Mouse (Mus musculus) forebrain, embryonic 14.5 days (tissue): ENCODE results near the gene Gabrb1. TPM values are rescaled to one million over a fixed set of nuclear protein-coding genes. Genes with fewer than 3 reads are reported as not detected.

ENCODE experiments used
- ATAC-seq: fragments of 200-750 bp; cut with Nextera tagmentation; 2 replicates; pipeline ENCODE4 v1.8.0; 2017; ENCODE audit warnings: mild to moderate bottlenecking, moderate library complexity
- DNase-seq: peaks from one replicate; pipeline ENCODE4 v3.0.0-alpha.2; 2015; ENCODE audit warnings: low spot score
- H3K27ac ChIP-seq: fragments of 300-500 bp; sonication (generic); 2 replicates; pipeline ENCODE4 v1.5.1; 2014; ENCODE audit warnings: low read depth, mild to moderate bottlenecking, control low read depth, low read length, moderate library complexity
- H3K27me3 ChIP-seq: fragments of 300-500 bp; sonication (generic); replicated peaks from 2 replicates; pipeline ENCODE4 v1.6.1; 2014; ENCODE audit warnings: low read length, control low read depth, mixed read lengths; ENCODE audit not compliant: control insufficient read depth, insufficient read depth
- H3K36me3 ChIP-seq: fragments of 300-500 bp; sonication (generic); 2 replicates; pipeline ENCODE4 v1.6.1; 2014; ENCODE audit warnings: low read length, control low read depth; ENCODE audit not compliant: control insufficient read depth, insufficient read depth
- H3K4me1 ChIP-seq: fragments of 300-500 bp; sonication (generic); 2 replicates; pipeline ENCODE4 v1.6.1; 2014; ENCODE audit warnings: antibody characterized with exemption, low read length, control low read depth; ENCODE audit not compliant: control insufficient read depth, insufficient read depth
- H3K4me2 ChIP-seq: fragments of 300-500 bp; sonication (generic); 2 replicates; pipeline ENCODE4 v1.6.1; 2014; ENCODE audit warnings: mild to moderate bottlenecking, control low read depth, low read length
- H3K4me3 ChIP-seq: fragments of 300-500 bp; sonication (generic); 2 replicates; pipeline ENCODE4 v1.5.1; 2014; ENCODE audit warnings: low read depth, low read length, control low read depth
- H3K9ac ChIP-seq: fragments of 300-500 bp; sonication (generic); 2 replicates; pipeline ENCODE4 v1.6.1; 2014; ENCODE audit warnings: mild to moderate bottlenecking, low read length, control low read depth, moderate library complexity
- H3K9me3 ChIP-seq: fragments of 300-500 bp; sonication (generic); replicated peaks from 2 replicates; pipeline ENCODE4 v1.6.1; 2016; ENCODE audit warnings: low read length, control low read depth, mixed read lengths; ENCODE audit not compliant: control insufficient read depth
- WGBS: fragments of 180-500 bp; shearing (Covaris S2); extraction: QIAGEN DNeasy Blood & Tissue Kit; methylation state at CpG from one replicate; pipeline ENCODE4 v1.1.7; 2014; 5-methylcytosine and 5-hydroxymethylcytosine counted together
- polyA plus RNA-seq: library from polyadenylated mRNA; unstranded; fragments of >200 nt; fragmentation: Nextera tagmentation; extraction: Ambion mirVana; gene quantifications from 2 replicates; pipeline ENCODE4 v1.2.1, GENCODE M21; 2014

Gabrb1 gene
- polyA plus RNA-seq, 1 experiment from 2014 or later: 8.5 TPM

- no peaks in the 10 kb centered on the region for H3K9me3 ChIP-seq
- no peaks in the 10 kb centered on the region for H3K36me3 ChIP-seq
- no peak overlapping the region for H3K27ac ChIP-seq
- H3K4me1 ChIP-seq: no peaks in the 10 kb centered on the region
- WGBS: 93% methylated on average over 6 of the region's 6 CpGs
- H3K4me3 ChIP-seq: no peak overlapping the region
- H3K9ac ChIP-seq: no peak overlapping the region
- H3K27me3 ChIP-seq: no peaks in the 10 kb centered on the region
- no peak overlapping the region for H3K4me2 ChIP-seq
- ATAC-seq (no peak), DNase-seq (no peak)
These were observed 103.2 kb downstream of the Gabrb1 start for GRCm38 (mm10) chr5:71761105-71761504.

DNA sequence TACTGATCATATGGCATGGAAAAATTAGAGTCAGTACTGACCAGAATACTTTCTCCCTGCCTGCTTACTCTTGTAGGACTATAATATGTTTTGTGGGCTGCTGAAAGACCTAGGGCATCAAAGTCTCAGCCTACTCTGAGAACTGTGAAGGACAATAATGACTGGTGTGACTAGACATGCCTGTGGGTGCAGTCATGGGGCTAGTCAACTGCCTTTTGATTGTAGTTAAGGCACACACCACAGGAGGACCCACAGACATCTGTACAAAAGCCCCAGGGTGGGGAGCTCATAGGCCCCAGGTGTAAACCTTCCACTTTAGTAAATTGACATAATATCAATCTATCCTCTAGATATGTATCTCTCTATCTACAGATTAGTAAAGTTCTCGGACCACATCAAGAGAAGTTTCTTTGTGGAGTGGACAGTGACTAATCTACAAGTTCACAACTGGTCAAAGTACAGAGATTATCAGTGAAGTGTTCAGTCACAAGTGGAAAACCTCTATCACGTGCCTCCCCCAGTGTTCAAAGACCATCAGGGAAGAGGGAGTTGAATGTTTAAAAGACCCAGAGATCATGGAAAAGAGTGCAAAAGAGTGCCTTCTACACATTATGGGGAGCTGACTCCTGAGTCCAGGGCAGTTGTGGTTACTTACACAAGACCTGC, 123.7 kb downstream of the Gabrb1 start:
- ATAC-seq (no peak), DNase-seq (no peak)
- Histone ChIP-seq H3K9ac (no peak overlapping the region), H3K36me3 (no peaks in the 10 kb centered on the region), H3K27ac (no peak overlapping the region), H3K27me3 (no peaks in the 10 kb centered on the region), H3K4me1 (no peaks in the 10 kb centered on the region), H3K9me3 (no peaks in the 10 kb centered on the region), H3K4me3 (no peak overlapping the region), H3K4me2 (no peak overlapping the region)
- 94% methylated on average over 2 of the region's 2 CpGs for WGBS

DNA sequence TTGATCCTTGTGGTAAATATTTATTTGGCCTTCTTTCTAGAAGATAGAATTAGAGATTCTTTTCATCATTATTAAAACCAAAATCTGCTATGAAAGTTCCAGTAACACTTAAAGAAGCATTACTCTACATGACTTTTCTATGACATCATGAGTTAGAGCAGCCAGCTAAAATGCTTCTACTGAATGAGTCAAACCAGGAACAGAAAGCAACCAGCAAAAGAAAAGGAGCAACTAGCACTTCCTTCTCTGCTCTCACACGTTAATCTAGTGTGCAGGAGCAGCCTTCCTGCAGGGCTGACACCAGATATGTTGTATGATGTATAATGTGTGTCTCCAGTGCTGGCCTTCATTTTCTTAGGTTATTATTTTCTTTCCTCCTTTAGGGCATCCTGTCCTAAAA, 164.9 kb downstream of the Gabrb1 start:
- ATAC-seq (no peak), DNase-seq (no peak)
- Histone ChIP-seq H3K4me3 (no peak overlapping the region), H3K27me3 (no peaks in the 10 kb centered on the region), H3K36me3 (no peaks in the 10 kb centered on the region), H3K9ac (no peak overlapping the region), H3K4me1 (no peaks in the 10 kb centered on the region), H3K27ac (no peak overlapping the region), H3K4me2 (no peak overlapping the region), H3K9me3 (no peaks in the 10 kb centered on the region)
- WGBS: 50% methylated on average over 1 of the region's 1 CpGs

- DNase-seq: peak; percentile 30
- Histone ChIP-seq H3K9me3 (no peaks in the 10 kb centered on the region), H3K36me3 (no peaks in the 10 kb centered on the region), H3K4me1 (no peaks in the 10 kb centered on the region), H3K4me2 (no peak overlapping the region), H3K9ac (no peak overlapping the region), H3K4me3 (no peak overlapping the region), H3K27me3 (no peaks in the 10 kb centered on the region), H3K27ac (no peak overlapping the region)
- no peak for ATAC-seq
These were observed 170.4 kb downstream of the Gabrb1 start for GRCm38 (mm10) chr5:71828342-71828741.

DNA sequence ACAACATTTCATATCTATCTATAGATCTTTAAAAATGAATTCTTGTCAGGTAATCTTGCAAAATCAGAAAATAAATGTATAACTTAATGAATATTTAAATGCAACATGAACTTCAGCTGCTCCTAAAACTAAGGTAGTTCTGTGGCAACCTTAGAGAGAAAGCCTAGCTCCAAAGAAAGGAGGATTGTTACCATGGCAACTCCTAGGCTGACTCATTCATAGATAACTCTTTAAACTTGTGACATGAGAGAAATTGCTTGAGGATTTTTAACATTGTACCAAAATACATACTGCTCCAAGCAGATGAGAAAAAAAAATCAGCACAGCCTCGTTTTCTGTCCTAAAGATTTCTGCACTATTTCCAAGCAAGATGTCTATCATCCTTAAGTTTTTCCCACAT, 171.1 kb downstream of the Gabrb1 start:
- no peaks in the 10 kb centered on the region for H3K27me3 ChIP-seq
- whole genome bisulfite sequencing: 72% methylated on average over 1 of the region's 1 CpGs
- H3K4me2 ChIP-seq: no peak overlapping the region
- no peaks in the 10 kb centered on the region for H3K4me1 ChIP-seq
- no peak overlapping the region for H3K4me3 ChIP-seq
- H3K9me3 ChIP-seq: no peaks in the 10 kb centered on the region
- no peak for ATAC-seq
- peak; percentile 43 for DNase-seq
- no peaks in the 10 kb centered on the region for H3K36me3 ChIP-seq
- H3K27ac ChIP-seq: no peak overlapping the region
- no peak overlapping the region for H3K9ac ChIP-seq

DNA sequence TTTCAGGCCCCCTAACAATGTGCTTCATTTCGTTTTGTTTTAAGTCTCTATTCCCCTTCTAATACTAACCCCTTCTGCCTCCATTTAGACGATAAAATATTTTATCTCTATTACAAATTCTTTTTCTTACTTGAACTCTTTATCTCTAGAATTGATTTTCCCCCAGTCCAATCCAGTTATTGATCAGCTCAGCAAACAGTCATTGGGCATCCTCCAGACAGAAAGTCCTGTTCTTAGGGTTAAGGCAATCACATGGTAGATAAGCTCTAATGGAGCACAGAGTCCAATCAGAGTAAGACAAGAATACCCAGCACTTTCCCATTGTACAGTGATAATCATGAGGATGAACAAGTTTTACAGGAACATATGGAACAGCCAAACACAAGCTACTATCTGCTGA, 172.4 kb downstream of the Gabrb1 start:
- 95% methylated on average over 2 of the region's 2 CpGs for WGBS
- H3K9ac ChIP-seq: no peak overlapping the region

GRCm38 (mm10) chr5:71842241-71842640, 184.3 kb downstream of the Gabrb1 start:
- no peak overlapping the region for H3K4me3 ChIP-seq
- no peak overlapping the region for H3K27ac ChIP-seq
- H3K4me1 ChIP-seq: no peaks in the 10 kb centered on the region
- H3K4me2 ChIP-seq: no peak overlapping the region
- H3K36me3 ChIP-seq: no peaks in the 10 kb centered on the region
- DNase-seq (no peak), ATAC-seq (no peak)
- no peaks in the 10 kb centered on the region for H3K9me3 ChIP-seq
- H3K27me3 ChIP-seq: no peaks in the 10 kb centered on the region
- no peak overlapping the region for H3K9ac ChIP-seq

More for the DNA sequence above, 172.4 kb downstream of the Gabrb1 start:
- no peaks in the 10 kb centered on the region for H3K9me3 ChIP-seq
- no peak for ATAC-seq
- no peak overlapping the region for H3K4me3 ChIP-seq
- no peak overlapping the region for H3K4me2 ChIP-seq
- H3K27ac ChIP-seq: no peak overlapping the region
- H3K27me3 ChIP-seq: no peaks in the 10 kb centered on the region
- H3K4me1 ChIP-seq: no peaks in the 10 kb centered on the region
- H3K36me3 ChIP-seq: no peaks in the 10 kb centered on the region
- DNase-seq: no peak

DNA sequence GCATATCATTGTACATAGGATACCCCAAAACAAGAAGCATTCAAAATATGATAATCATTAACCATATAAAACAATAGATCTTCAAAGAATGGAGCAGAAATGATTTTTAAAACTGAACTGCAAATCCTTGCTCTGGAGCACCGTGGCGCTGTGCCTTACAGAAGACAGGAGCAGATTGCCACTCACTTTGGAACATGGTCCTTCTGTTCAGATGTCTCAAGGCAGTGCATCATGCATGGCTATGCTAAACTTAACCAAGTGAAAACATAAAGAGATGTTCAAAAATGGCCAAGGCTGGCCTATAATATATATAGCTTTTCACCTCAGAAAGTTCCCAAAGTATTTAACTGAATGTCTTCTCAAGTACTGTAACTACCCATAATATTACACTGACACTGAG, 240.3 kb downstream of the Gabrb1 start:
- no peak overlapping the region for H3K4me2 ChIP-seq
- no peak overlapping the region for H3K4me3 ChIP-seq
- DNase-seq: no peak
- no peak overlapping the region for H3K9ac ChIP-seq
- no peak for ATAC-seq
- 88% methylated on average over 2 of the region's 2 CpGs for WGBS
- no peaks in the 10 kb centered on the region for H3K9me3 ChIP-seq
- H3K27ac ChIP-seq: no peak overlapping the region
- no peaks in the 10 kb centered on the region for H3K36me3 ChIP-seq
- H3K4me1 ChIP-seq: no peaks in the 10 kb centered on the region
- H3K27me3 ChIP-seq: no peaks in the 10 kb centered on the region

DNA sequence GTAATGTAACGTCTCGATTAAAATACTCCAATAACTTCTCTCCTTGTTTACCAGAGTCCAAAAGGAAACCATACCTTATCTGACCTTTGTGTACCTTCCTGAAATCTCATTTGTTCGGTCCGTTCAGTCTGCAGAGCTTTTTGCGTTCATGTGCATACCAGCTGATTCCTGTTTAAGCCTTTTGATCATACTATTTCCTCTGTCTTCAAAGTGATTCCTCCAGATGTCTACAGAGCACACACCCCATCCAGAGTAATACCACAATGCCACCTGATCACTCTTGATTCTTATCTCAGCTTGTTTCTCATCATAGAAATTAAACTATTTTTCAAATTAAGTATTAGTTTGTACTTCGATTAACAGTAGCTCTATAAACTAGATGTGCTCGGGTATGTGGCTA, 245.5 kb downstream of the Gabrb1 start:
- Histone ChIP-seq H3K9ac (no peak overlapping the region), H3K36me3 (no peaks in the 10 kb centered on the region), H3K9me3 (no peaks in the 10 kb centered on the region), H3K27ac (no peak overlapping the region), H3K4me2 (no peak overlapping the region), H3K27me3 (no peaks in the 10 kb centered on the region), H3K4me1 (no peaks in the 10 kb centered on the region), H3K4me3 (no peak overlapping the region)
- ATAC-seq (no peak), DNase-seq (no peak)
- WGBS: 96% methylated on average over 7 of the region's 7 CpGs
